Mouse (Mus musculus): Measurements from ENCODE around the gene Phf13. TPM values are rescaled to one million over a fixed set of nuclear protein-coding genes. Genes with fewer than 3 reads are reported as not detected.

Gene Phf13
- polyA plus RNA-seq, 1 experiment from 2014 or later: 18.6 TPM

DNA sequence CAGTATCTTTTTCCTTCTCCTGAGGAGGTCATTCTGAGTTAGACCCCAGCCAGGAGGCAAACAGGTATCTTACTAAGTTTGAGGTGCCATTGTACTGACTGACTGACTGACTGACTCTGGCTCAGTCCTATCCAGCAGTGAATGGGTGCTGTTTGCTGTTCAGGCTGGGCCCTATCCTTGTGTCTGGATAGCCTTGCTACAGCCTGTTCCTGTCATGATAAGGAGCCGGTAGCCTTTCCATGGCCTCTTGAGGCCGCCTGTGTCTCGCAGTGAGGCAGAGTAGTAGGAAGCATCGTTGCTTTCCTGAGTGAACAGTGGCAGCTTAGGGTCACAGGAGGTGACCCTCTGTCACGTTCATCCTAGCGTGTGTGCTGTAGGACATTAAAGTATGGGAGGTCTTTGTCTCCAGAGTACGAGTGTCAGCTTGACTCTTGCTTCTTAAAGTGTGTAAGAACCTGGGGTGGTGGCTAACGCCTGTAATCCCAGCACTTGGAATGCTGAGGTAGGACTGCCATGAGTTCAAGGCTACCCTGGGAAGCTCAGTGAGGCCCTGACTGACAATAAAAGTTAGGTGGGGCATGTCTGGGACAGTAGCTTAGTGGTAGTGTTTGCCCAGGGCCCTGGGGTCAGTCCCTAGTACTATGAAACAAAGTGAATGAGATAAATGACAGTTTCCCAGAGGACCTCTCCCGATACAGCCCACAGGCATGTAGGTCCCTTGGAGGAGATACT, 38.3 kb downstream of the Phf13 start:
- in situ Hi-C loops (cut with MboI; ENCODE audit: low pct_unique_long_range_greater_than_20kb): no loop called here
- ChIA-PET POLR2A (no interaction called here), CTCF (interaction anchor here (1.6 kb wide), 1 partner anchor 18 kb away, joined by 6 read pairs; no protein-coding TSS in a partner anchor)
- no peak for DNase-seq (ENCODE audit: low read depth, low spot score)
- H3K27me3 ChIP-seq: no peaks in the 10 kb centered on the region
- ATAC-seq: no peak
- TF ChIP-seq CTCF (IDR thresholded peaks at IDR 0.05): no peak

DNA sequence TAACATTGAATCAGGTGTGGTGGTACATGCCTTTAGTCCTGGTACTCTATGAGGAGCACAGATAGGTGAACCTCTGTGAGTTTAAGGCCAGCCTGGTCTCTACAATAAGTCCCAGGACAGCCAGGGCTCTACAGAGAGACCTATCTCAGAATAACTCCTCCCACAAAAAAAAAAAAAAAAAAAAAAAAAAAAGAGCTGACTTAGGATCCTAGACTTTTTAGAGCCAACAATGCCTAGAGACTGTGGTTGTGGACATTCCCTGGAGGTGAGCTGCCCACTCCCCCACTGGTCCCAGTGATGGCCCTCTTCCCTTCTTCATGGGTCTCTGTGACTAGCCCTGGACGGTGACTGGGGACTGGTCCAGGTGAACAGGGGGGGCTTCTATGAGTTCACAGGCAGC, 40.3 kb downstream of the Phf13 start:
- in situ Hi-C loops (cut with MboI; ENCODE audit: low pct_unique_long_range_greater_than_20kb): no loop called here
- no peak for TF ChIP-seq CTCF (IDR thresholded peaks at IDR 0.05)

DNA sequence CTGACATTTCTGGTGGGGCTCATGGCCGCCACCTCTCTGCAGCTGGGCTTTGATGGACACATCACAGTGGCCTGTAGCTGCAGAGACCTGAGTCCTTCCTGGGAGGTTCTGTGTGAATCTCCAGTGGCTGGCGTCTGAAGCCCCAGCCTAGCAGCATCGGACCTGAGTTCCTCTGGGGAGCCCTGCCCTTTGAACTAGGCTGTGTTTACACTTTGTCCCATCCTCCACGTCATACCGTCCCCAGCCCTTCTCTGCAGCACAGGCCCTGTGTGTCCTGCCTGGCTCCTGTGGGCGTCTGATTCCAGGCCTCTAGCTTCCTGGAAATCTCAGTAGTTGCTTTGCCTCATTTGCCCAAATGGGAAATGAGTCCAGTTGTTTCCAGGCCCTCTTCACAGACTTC, 42.8 kb downstream of the Phf13 start:
- ATAC-seq: no peak
- no peak for TF ChIP-seq CTCF (IDR thresholded peaks at IDR 0.05)
- ChIA-PET CTCF (no interaction called here), POLR2A (interaction anchor here (1.3 kb wide), 1 partner anchor 14 kb away, joined by 3 read pairs; no protein-coding TSS in a partner anchor)
- H3K27me3 ChIP-seq: no peaks in the 10 kb centered on the region
- in situ Hi-C loops (cut with MboI; ENCODE audit: low pct_unique_long_range_greater_than_20kb): no loop called here
- DNase-seq (ENCODE audit: low read depth, low spot score): no peak

More for the DNA sequence above, 40.3 kb downstream of the Phf13 start:
- ATAC-seq (no peak), DNase-seq (ENCODE audit: low read depth, low spot score) (no peak)
- POLR2A ChIA-PET: no interaction called here
- CTCF ChIA-PET: no interaction called here
- no peaks in the 10 kb centered on the region for H3K27me3 ChIP-seq

DNA sequence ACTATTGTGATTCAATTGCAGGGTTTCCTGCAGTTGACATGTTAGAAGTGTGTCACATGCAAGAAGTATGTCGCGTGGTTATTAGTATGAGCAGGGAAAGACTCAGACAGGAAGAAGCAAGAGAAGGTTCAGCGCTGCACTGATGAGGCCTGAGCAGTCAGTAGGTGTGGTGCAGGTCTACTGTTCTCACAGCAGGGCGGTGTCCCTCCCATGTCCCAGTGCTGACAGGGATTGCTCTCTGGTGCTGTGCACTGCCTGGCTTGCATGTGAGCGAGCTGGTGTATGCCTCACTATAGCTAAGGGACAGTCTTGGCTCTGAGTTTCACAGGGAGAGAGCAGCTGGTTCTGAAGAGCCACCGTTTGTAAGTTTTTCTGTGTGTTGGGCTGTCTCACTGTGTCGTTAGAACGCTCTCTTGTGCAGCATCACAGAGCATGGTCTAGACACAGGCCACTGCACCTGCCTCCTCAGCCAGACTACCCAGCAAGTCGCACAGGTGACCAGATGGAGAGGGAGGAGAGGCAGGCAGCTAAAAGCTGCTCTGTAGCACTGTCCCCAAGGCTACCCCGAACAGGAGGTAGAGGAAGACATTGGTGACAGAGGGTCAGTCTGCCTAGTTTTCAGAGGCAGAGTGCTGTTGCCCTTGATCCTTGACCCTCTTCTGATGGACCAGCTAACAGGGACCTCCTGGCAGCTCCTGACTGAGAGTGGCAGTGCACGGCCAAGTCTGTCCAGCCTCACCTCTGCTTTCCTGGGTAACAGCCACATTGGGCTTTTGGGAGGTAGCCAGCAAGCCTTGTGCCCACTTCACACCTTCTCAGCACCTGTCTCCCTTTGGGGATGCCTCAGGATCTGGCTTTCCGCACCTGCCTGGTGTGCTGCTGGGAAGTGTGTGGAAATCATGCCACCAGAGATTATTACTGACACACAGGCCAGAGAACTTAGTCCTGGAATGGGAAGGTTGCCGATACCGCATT, 47.3 kb downstream of the Phf13 start:
- DNase-seq (ENCODE audit: low read depth, low spot score) (no peak), ATAC-seq (no peak)
- CTCF ChIA-PET: no interaction called here
- no peak for TF ChIP-seq CTCF (IDR thresholded peaks at IDR 0.05)
- no peaks in the 10 kb centered on the region for H3K27me3 ChIP-seq
- in situ Hi-C loops (cut with MboI; ENCODE audit: low pct_unique_long_range_greater_than_20kb): no loop called here
- POLR2A ChIA-PET: no interaction called here

DNA sequence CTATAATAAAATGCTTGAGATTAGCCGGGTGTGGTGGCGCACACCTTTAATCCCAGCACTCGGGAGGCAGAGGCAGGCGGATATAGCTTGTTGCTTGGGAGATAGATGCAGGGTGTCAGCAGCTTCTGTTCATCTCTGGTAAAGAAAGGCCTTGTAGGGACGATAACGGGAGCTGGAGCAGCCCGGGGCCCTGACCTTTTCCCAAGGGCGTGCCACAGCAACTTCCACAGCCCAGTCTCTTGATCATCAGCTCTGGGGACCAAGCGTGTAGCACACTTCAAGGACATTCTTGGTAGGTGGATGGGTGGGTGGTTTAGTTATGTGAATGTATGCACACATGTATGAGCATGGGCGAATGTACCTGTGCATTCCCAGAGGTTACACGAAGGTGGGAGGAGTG, 49.8 kb downstream of the Phf13 start:
- POLR2A ChIA-PET: interaction anchor here (0.7 kb wide), 1 partner anchor 15 kb away, joined by 3 read pairs; no protein-coding TSS in a partner anchor
- CTCF ChIA-PET: no interaction called here
- no peak for ATAC-seq
- no peak for TF ChIP-seq CTCF (IDR thresholded peaks at IDR 0.05)
- DNase-seq (ENCODE audit: low read depth, low spot score): no peak
- in situ Hi-C loops (cut with MboI; ENCODE audit: low pct_unique_long_range_greater_than_20kb): no loop called here
- H3K27me3 ChIP-seq: no peaks in the 10 kb centered on the region

Other genes starting within 250 kb of the Phf13 start
- gene Camta1, start 134.4 kb downstream of the Phf13 start, polyA plus RNA-seq (2021): 28.0 TPM
- gene Dnajc11, start 62.6 kb downstream of the Phf13 start, polyA plus RNA-seq (2021): 42.7 TPM
- 20.8 TPM for gene Thap3, start 7.3 kb downstream of the Phf13 start, polyA plus RNA-seq (2021)
- 16.6 TPM for gene Klhl21, start 12.5 kb upstream of the Phf13 start, polyA plus RNA-seq (2021)
- 13.7 TPM for gene Zbtb48, start 31.4 kb upstream of the Phf13 start, polyA plus RNA-seq (2021)
- 0.56 TPM for gene Tas1r1, start 42.3 kb upstream of the Phf13 start, polyA plus RNA-seq (2021)
- gene Nol9, start 43.1 kb upstream of the Phf13 start, polyA plus RNA-seq (2021): 19.4 TPM
- 13.0 TPM for gene Plekhg5, start 76.2 kb upstream of the Phf13 start, polyA plus RNA-seq (2021)
- gene Tnfrsf25, start 119.7 kb upstream of the Phf13 start, polyA plus RNA-seq (2021): 1.5 TPM
- 1.3 TPM for gene Espn, start 156.1 kb upstream of the Phf13 start, polyA plus RNA-seq (2021)
- gene Hes2, start 162.6 kb upstream of the Phf13 start, polyA plus RNA-seq (2021): not detected
- gene Acot7, start 181.9 kb upstream of the Phf13 start, polyA plus RNA-seq (2021): 102 TPM

All from Patski (cell line).